ENCODE assay signal across 21 mouse cellular contexts in genomic region chr7:130847164-130847718, GRCm38 (mm10). TPM values are rescaled to one million over a fixed set of nuclear protein-coding genes. Genes with fewer than 3 reads are reported as not detected.
A peak's percentile ranks its signal among the peaks of the same experiment; 100 is the strongest.
DNase-seq lines count a peak whose midpoint lies in the region; ATAC-seq and TF ChIP-seq lines count a peak whose summit lies in the region.
"Had no signal": no experiment of that assay in that cellular context is flagged by ENCODE, and none has a peak within 500 bp of the region (broad histone marks: within the 10 kb centered on the region; RNA-seq: fewer than 3 reads in every experiment).

No protein-coding gene starts in this region.

- WGBS in lung, adult 2 months, result 59% methylated on average over 17 of the region's 17 CpGs
- 90% methylated on average over 17 of the region's 17 CpGs for WGBS in forebrain, embryonic 11.5 days

- no peak overlapping the region for H3K4me3 ChIP-seq in lung, adult 2 months (replicated peaks; ENCODE audit: extremely low read depth, low read depth, low read length)
- peak overlapping the region; percentile 3; the same call in 1 of the 2 replicates for H3K4me3 ChIP-seq in E14TG2a.4 (replicated peaks; ENCODE audit: low read length)
- no peak overlapping the region for H3K4me3 ChIP-seq in forebrain, embryonic 11.5 days (ENCODE audit: low read depth, low read length)
- H3K4me3 ChIP-seq: embryonic facial prominence, embryonic 10.5 days; forebrain, embryonic 15.5 days; heart, embryonic 13.5 days; limb, embryonic 15.5 days; midbrain, embryonic 10.5 days; neural tube, embryonic 15.5 days had no signal

- H3K4me1 ChIP-seq in lung, adult 2 months (ENCODE audit: control insufficient read depth, insufficient read depth, low read length), result no peaks in the 10 kb centered on the region
- peaks cover 27% of the 10 kb centered on the region for H3K4me1 ChIP-seq in E14TG2a.4 (replicated peaks; ENCODE audit: low read depth, low read length)
- H3K4me1 ChIP-seq in forebrain, embryonic 11.5 days (replicated peaks; ENCODE audit: control insufficient read depth, insufficient read depth, low read length), result no peaks in the 10 kb centered on the region
- H3K4me1 ChIP-seq: forebrain, embryonic 15.5 days; limb, embryonic 15.5 days; neural tube, embryonic 15.5 days had no signal

- no peak overlapping the region for H3K4me2 ChIP-seq in forebrain, embryonic 11.5 days (ENCODE audit: low read depth, low read length, severe bottlenecking)
- H3K4me2 ChIP-seq: forebrain, embryonic 15.5 days; heart, embryonic 13.5 days; limb, embryonic 15.5 days; neural tube, embryonic 15.5 days had no signal

- peak; percentile 25 for DNase-seq in lung, adult 2 months
- no peak for DNase-seq in lung, postnatal 14 days
- DNase-seq in cerebellum, postnatal 36 days, result no peak
- no peak for DNase-seq in forebrain, embryonic 11.5 days (ENCODE audit: low spot score)
- DNase-seq in kidney, adult 8-10 months, result no peak
- DNase-seq: adrenal gland, adult 8-10 months; cerebellum, adult 11 months; cerebellum, postnatal 14 days; heart, postnatal 4 days; kidney, adult 2 months; kidney, postnatal 36 days; retina, postnatal 1 day had no signal

- no peak overlapping the region for H3K9ac ChIP-seq in forebrain, embryonic 11.5 days (ENCODE audit: low read length)
- H3K9ac ChIP-seq: forebrain, embryonic 15.5 days; heart, embryonic 13.5 days; limb, embryonic 15.5 days; neural tube, embryonic 15.5 days had no signal

- no peak overlapping the region for H3K27ac ChIP-seq in forebrain, embryonic 11.5 days (ENCODE audit: low read depth, low read length)
- H3K27ac ChIP-seq: embryonic facial prominence, embryonic 10.5 days; forebrain, embryonic 15.5 days; heart, embryonic 13.5 days; limb, embryonic 15.5 days; midbrain, embryonic 10.5 days; neural tube, embryonic 15.5 days had no signal

- TF ChIP-seq CTCF in lung, adult 2 months (IDR thresholded peaks at IDR 0.05; ENCODE audit: insufficient read depth, low read length), result no peak
- TF ChIP-seq CTCF in E14TG2a.4 (conservative IDR thresholded peaks at IDR 0.05; ENCODE audit: low read length), result no peak

- no peaks in the 10 kb centered on the region for H3K9me3 ChIP-seq in E14TG2a.4 (ENCODE audit: low read length)
- no peaks in the 10 kb centered on the region for H3K9me3 ChIP-seq in forebrain, embryonic 11.5 days (ENCODE audit: control insufficient read depth, low read length)
- H3K9me3 ChIP-seq: embryonic facial prominence, embryonic 10.5 days; forebrain, embryonic 15.5 days; heart, embryonic 13.5 days; limb, embryonic 15.5 days; midbrain, embryonic 10.5 days; neural tube, embryonic 15.5 days had no signal

- H3K36me3 ChIP-seq in E14TG2a.4 (ENCODE audit: insufficient read depth, low read length), result no peaks in the 10 kb centered on the region
- H3K36me3 ChIP-seq in forebrain, embryonic 11.5 days (ENCODE audit: control insufficient read depth, insufficient read depth, low read length), result no peaks in the 10 kb centered on the region
- H3K36me3 ChIP-seq: embryonic facial prominence, embryonic 10.5 days; forebrain, embryonic 15.5 days; heart, embryonic 13.5 days; limb, embryonic 15.5 days; midbrain, embryonic 10.5 days; neural tube, embryonic 15.5 days had no signal

- peak; percentile 99 for ATAC-seq in granulocyte monocyte progenitor cell, adult 5-6 weeks (replicated peaks; ENCODE audit: poor library complexity, severe bottlenecking)
- ATAC-seq in monocyte, adult 5-6 weeks (replicated peaks; ENCODE audit: insufficient number of reproducible peaks, low FRiP score, low TSS enrichment, poor library complexity, severe bottlenecking), result peak; percentile 96
- no peak for ATAC-seq in forebrain, embryonic 11.5 days (replicated peaks; ENCODE audit: low FRiP score)
- ATAC-seq: forebrain, embryonic 15.5 days had no signal

- TF ChIP-seq POLR2A in lung, adult 2 months (IDR thresholded peaks at IDR 0.05; ENCODE audit: borderline replicate concordance, extremely low read depth, low read depth, low read length), result no peak

- peaks cover 14% of the 10 kb centered on the region; the same call in 1 of the 2 replicates for H3K27me3 ChIP-seq in E14TG2a.4 (ENCODE audit: insufficient read depth, low read length)
- H3K27me3 ChIP-seq in forebrain, embryonic 11.5 days (ENCODE audit: control insufficient read depth, insufficient read depth, low read length), result no peaks in the 10 kb centered on the region; the same call in 1 of the 2 replicates
- H3K27me3 ChIP-seq: forebrain, embryonic 15.5 days; heart, embryonic 13.5 days; limb, embryonic 15.5 days; neural tube, embryonic 15.5 days had no signal

RNA-seq across cellular contexts. Expression of gene Plekha1, which starts 18.3 kb away (rescaled TPM):
- 66.8 and 99.2 TPM in 2 replicates for polyA plus RNA-seq in lung, adult 2 months (2012; rRNA removed)
- 17.4 and 24.2 TPM in 2 replicates for total RNA-seq in granulocyte monocyte progenitor cell, adult 5-6 weeks (2014; fragmentation: Nextera tagmentation)
- total RNA-seq in granulocyte monocyte progenitor cell, adult 5-6 weeks (2017), result 21.0 and 21.4 TPM in 2 replicates
- total RNA-seq in monocyte, adult 5-6 weeks (2017), result 41.0 to 79.7 TPM (median 50.4 TPM) in 3 replicates
- polyA plus RNA-seq in forebrain, embryonic 11.5 days (2014; fragmentation: Nextera tagmentation; extraction: Ambion mirVana), result 31.4 and 32.2 TPM in 2 replicates
